Mouse (Mus musculus) embryonic facial prominence, embryonic 12.5 days (tissue): ENCODE results near the gene Cited4. TPM values are rescaled to one million over a fixed set of nuclear protein-coding genes. Genes with fewer than 3 reads are reported as not detected.
A peak's percentile ranks its signal among the peaks of the same experiment; 100 is the strongest.

Source experiments
- ATAC-seq: fragments of 200-750 bp; cut with Nextera tagmentation; 2 replicates; pipeline ENCODE4 v1.8.0; 2017; ENCODE audit not compliant: insufficient number of reproducible peaks, insufficient read depth, low FRiP score, low TSS enrichment
- H3K27ac ChIP-seq: fragments of 300-500 bp; sonication (generic); 2 replicates; pipeline ENCODE4 v1.5.1; 2016; ENCODE audit warnings: mild to moderate bottlenecking
- H3K27me3 ChIP-seq: fragments of 300-500 bp; sonication (generic); 2 replicates; pipeline ENCODE4 v1.6.1; 2016; ENCODE audit warnings: mild to moderate bottlenecking, moderate library complexity
- H3K36me3 ChIP-seq: fragments of 300-500 bp; sonication (generic); 2 replicates; pipeline ENCODE4 v1.6.1; 2016; ENCODE audit warnings: mild to moderate bottlenecking
- H3K4me1 ChIP-seq: fragments of 300-500 bp; sonication (generic); 2 replicates; pipeline ENCODE4 v1.6.1; 2016
- H3K4me2 ChIP-seq: fragments of 300-500 bp; sonication (generic); replicated peaks from 2 replicates; pipeline ENCODE4 v1.6.1; 2016; ENCODE audit warnings: mild to moderate bottlenecking, moderate library complexity
- H3K4me3 ChIP-seq: fragments of 300-500 bp; sonication (generic); 2 replicates; pipeline ENCODE4 v1.5.1; 2016; ENCODE audit warnings: mild to moderate bottlenecking
- H3K9ac ChIP-seq: fragments of 300-500 bp; sonication (generic); 2 replicates; pipeline ENCODE4 v1.6.1; 2016; ENCODE audit warnings: mild to moderate bottlenecking, moderate library complexity
- H3K9me3 ChIP-seq: fragments of 300-500 bp; sonication (generic); 2 replicates; pipeline ENCODE4 v1.6.1; 2016; ENCODE audit warnings: mild to moderate bottlenecking, moderate library complexity
- WGBS: fragments of 180-500 bp; shearing (Covaris S2); methylation state at CpG from one replicate; pipeline ENCODE4 v1.1.7; 2016; 5-methylcytosine and 5-hydroxymethylcytosine counted together
- polyA plus RNA-seq: library from polyadenylated mRNA; unstranded; fragments of >200 nt; fragmentation: Nextera tagmentation; extraction: Ambion mirVana; gene quantifications from 2 replicates; pipeline ENCODE4 v1.2.1, GENCODE M21; 2016

The Cited4 gene
- polyA plus RNA-seq, 1 experiment from 2014 or later, result 5.8 TPM

GRCm38 (mm10) chr4:120713856-120714497 lies 47.6 kb downstream of the Cited4 start:
- Histone ChIP-seq H3K27ac (no peak overlapping the region), H3K27me3 (0 out of 2 replicates have a peak, but pooled peaks cover 7% of the 10 kb centered on the region), H3K4me2 (no peak overlapping the region), H3K9me3 (no peaks in the 10 kb centered on the region), H3K4me3 (no peak overlapping the region), H3K9ac (no peak overlapping the region), H3K36me3 (no peaks in the 10 kb centered on the region), H3K4me1 (peaks cover 8% of the 10 kb centered on the region; the same call in 1 of the 2 replicates)
- no peak for ATAC-seq
- 92% methylated on average over 6 of the region's 6 CpGs for WGBS

GRCm38 (mm10) chr4:120716141-120716571 lies 49.8 kb downstream of the Cited4 start:
- peak overlapping the region; percentile 39 for H3K4me3 ChIP-seq
- H3K4me2 ChIP-seq, result peak overlapping the region; percentile 70
- no peak overlapping the region for H3K27ac ChIP-seq
- H3K4me1 ChIP-seq, result peaks cover 8% of the 10 kb centered on the region; the same call in 1 of the 2 replicates
- H3K9me3 ChIP-seq, result no peaks in the 10 kb centered on the region
- ATAC-seq, result peak; percentile 78
- 0 out of 2 replicates have a peak, but pooled peaks cover 5% of the 10 kb centered on the region for H3K27me3 ChIP-seq
- no peaks in the 10 kb centered on the region for H3K36me3 ChIP-seq
- peak overlapping the region; percentile 35; the same call in 1 of the 2 replicates for H3K9ac ChIP-seq
- whole genome bisulfite sequencing, result under 1% methylated on average over 12 of the region's 12 CpGs

DNA sequence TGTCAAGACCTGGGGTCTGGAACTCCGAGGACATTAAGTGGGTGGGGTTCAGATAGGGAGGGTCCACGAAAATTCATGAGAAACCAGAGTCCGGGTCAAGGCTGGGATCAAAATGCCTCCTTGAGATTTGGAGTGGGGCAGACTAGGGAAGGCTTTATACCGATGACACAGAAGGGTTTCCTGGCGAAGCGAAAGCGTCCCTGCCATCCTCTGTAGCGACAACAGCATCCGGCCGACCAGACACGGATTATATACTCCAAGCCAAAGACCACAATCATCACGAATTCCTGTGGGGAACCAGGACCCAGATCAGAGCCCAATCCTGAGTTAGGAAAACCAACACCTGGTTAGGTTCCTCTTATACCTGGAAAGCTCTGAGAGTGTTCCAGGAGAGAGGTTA lies 50.4 kb downstream of the Cited4 start:
- Histone ChIP-seq H3K4me1 (peaks cover 8% of the 10 kb centered on the region; the same call in 1 of the 2 replicates), H3K9me3 (no peaks in the 10 kb centered on the region), H3K27me3 (0 out of 2 replicates have a peak, but pooled peaks cover 4% of the 10 kb centered on the region), H3K4me3 (peak overlapping the region; percentile 39), H3K27ac (no peak overlapping the region), H3K4me2 (peak overlapping the region; percentile 70), H3K36me3 (no peaks in the 10 kb centered on the region), H3K9ac (peak overlapping the region; percentile 35; the same call in 1 of the 2 replicates)
- no peak for ATAC-seq
- 19% methylated on average over 12 of the region's 12 CpGs for WGBS

Other genes starting within 250 kb of the Cited4 start
- not detected in 2 replicates for gene Slfnl1, start 134.3 kb upstream of the Cited4 start, polyA plus RNA-seq
- gene Ctps, start 96.3 kb upstream of the Cited4 start, polyA plus RNA-seq, result 110 and 112 TPM in 2 replicates
- not detected in 2 replicates for gene Gm8439, start 77.8 kb upstream of the Cited4 start, polyA plus RNA-seq
- gene Kcnq4, start 82.0 kb downstream of the Cited4 start, polyA plus RNA-seq, result 6.9 TPM in 2 replicates
- gene Nfyc, start 165.0 kb downstream of the Cited4 start, polyA plus RNA-seq, result 106 and 117 TPM in 2 replicates
- gene Rims3, start 188.2 kb downstream of the Cited4 start, polyA plus RNA-seq, result 3.8 and 4.2 TPM in 2 replicates